Mouse (Mus musculus): ENCODE results near the gene Hhat. TPM values are rescaled to one million over a fixed set of nuclear protein-coding genes. Genes with fewer than 3 reads are reported as not detected.

Hhat gene
- polyA plus RNA-seq, 1 experiment from 2014 or later = 9.2 TPM

DNA sequence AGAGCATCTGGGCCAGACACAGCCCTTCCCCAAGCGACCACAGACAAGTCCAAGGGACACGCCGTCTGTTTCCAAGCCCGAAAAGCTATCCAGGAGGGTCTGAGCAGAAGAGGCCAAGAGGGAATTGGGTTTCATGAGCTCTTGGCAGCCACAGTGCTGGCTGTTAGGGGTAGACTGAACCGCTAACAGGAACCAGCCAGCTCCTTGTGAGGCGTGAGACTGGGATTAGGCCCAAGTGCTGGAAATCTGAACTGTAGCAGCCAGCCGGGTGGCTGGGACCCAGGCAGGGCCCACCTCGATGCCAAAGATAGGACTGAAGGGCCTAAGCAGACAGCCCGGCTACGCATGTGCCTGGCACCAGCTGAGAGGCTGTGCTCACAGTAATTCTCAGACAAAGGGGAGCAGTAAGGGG, 18.1 kb upstream of the Hhat start:
- WGBS = 89% methylated on average over 10 of the region's 10 CpGs
- H3K4me1 ChIP-seq (ENCODE audit: control insufficient read depth, insufficient read depth, low read length) = no peaks in the 10 kb centered on the region

GRCm38 (mm10) chr1:192786194-192786593, 15.2 kb upstream of the Hhat start:
- no peak for ATAC-seq (ENCODE audit: insufficient read depth, low FRiP score, low TSS enrichment)
- no peak overlapping the region for H3K27ac ChIP-seq (ENCODE audit: low read depth, low read length)
- no peak overlapping the region for H3K9ac ChIP-seq (ENCODE audit: low read length)

More for the DNA sequence above, 18.1 kb upstream of the Hhat start:
- ATAC-seq (ENCODE audit: insufficient read depth, low FRiP score, low TSS enrichment) (no peak), DNase-seq (ENCODE audit: low spot score) (no peak)
- Histone ChIP-seq H3K36me3 (ENCODE audit: control insufficient read depth, insufficient read depth, low read length) (no peaks in the 10 kb centered on the region), H3K27ac (ENCODE audit: low read depth, low read length) (no peak overlapping the region), H3K9me3 (ENCODE audit: control insufficient read depth, low read length) (no peaks in the 10 kb centered on the region), H3K4me3 (ENCODE audit: low read depth, low read length) (no peak overlapping the region), H3K4me2 (ENCODE audit: low read depth) (no peak overlapping the region), H3K9ac (ENCODE audit: low read length) (no peak overlapping the region), H3K27me3 (ENCODE audit: control insufficient read depth, insufficient read depth, low read length) (no peaks in the 10 kb centered on the region)

GRCm38 (mm10) chr1:192785046-192785961, 14.3 kb upstream of the Hhat start:
- no peak overlapping the region for H3K27ac ChIP-seq (ENCODE audit: low read depth, low read length)
- no peak overlapping the region for H3K4me2 ChIP-seq (ENCODE audit: low read depth)
- ATAC-seq (ENCODE audit: insufficient read depth, low FRiP score, low TSS enrichment) (no peak), DNase-seq (ENCODE audit: low spot score) (no peak)
- H3K27me3 ChIP-seq (ENCODE audit: control insufficient read depth, insufficient read depth, low read length) = no peaks in the 10 kb centered on the region
- no peak overlapping the region for H3K9ac ChIP-seq (ENCODE audit: low read length)
- no peaks in the 10 kb centered on the region for H3K36me3 ChIP-seq (ENCODE audit: control insufficient read depth, insufficient read depth, low read length)
- H3K4me3 ChIP-seq (ENCODE audit: low read depth, low read length) = no peak overlapping the region
- H3K9me3 ChIP-seq (ENCODE audit: control insufficient read depth, low read length) = no peaks in the 10 kb centered on the region
- H3K4me1 ChIP-seq (ENCODE audit: control insufficient read depth, insufficient read depth, low read length) = no peaks in the 10 kb centered on the region
- WGBS = 76% methylated on average over 17 of the region's 17 CpGs

More at GRCm38 (mm10) chr1:192786194-192786593, 15.2 kb upstream of the Hhat start:
- H3K4me2 ChIP-seq (ENCODE audit: low read depth) = no peak overlapping the region
- no peaks in the 10 kb centered on the region for H3K4me1 ChIP-seq (ENCODE audit: control insufficient read depth, insufficient read depth, low read length)
- H3K9me3 ChIP-seq (ENCODE audit: control insufficient read depth, low read length) = no peaks in the 10 kb centered on the region
- no peak overlapping the region for H3K4me3 ChIP-seq (ENCODE audit: low read depth, low read length)
- WGBS = 79% methylated on average over 1 of the region's 1 CpGs
- DNase-seq (ENCODE audit: low spot score) = no peak
- H3K36me3 ChIP-seq (ENCODE audit: control insufficient read depth, insufficient read depth, low read length) = no peaks in the 10 kb centered on the region
- no peaks in the 10 kb centered on the region for H3K27me3 ChIP-seq (ENCODE audit: control insufficient read depth, insufficient read depth, low read length)

GRCm38 (mm10) chr1:192784374-192784773, 13.4 kb upstream of the Hhat start:
- ATAC-seq (ENCODE audit: insufficient read depth, low FRiP score, low TSS enrichment) = peak; percentile 65; the same call in 1 of the 2 replicates
- H3K27ac ChIP-seq (ENCODE audit: low read depth, low read length) = no peak overlapping the region
- whole genome bisulfite sequencing = 31% methylated on average over 4 of the region's 4 CpGs
- no peaks in the 10 kb centered on the region for H3K27me3 ChIP-seq (ENCODE audit: control insufficient read depth, insufficient read depth, low read length)
- H3K36me3 ChIP-seq (ENCODE audit: control insufficient read depth, insufficient read depth, low read length) = no peaks in the 10 kb centered on the region
- no peak overlapping the region for H3K4me2 ChIP-seq (ENCODE audit: low read depth)
- no peak overlapping the region for H3K4me3 ChIP-seq (ENCODE audit: low read depth, low read length)
- no peaks in the 10 kb centered on the region for H3K4me1 ChIP-seq (ENCODE audit: control insufficient read depth, insufficient read depth, low read length)
- peak; percentile 57 for DNase-seq (ENCODE audit: low spot score)
- H3K9me3 ChIP-seq (ENCODE audit: control insufficient read depth, low read length) = no peaks in the 10 kb centered on the region
- H3K9ac ChIP-seq (ENCODE audit: low read length) = no peak overlapping the region

- no peaks in the 10 kb centered on the region for H3K27me3 ChIP-seq (ENCODE audit: control insufficient read depth, insufficient read depth, low read length)
- no peak for ATAC-seq (ENCODE audit: insufficient read depth, low FRiP score, low TSS enrichment)
Observed at GRCm38 (mm10) chr1:192781256-192781655, 10.2 kb upstream of the Hhat start.

DNA sequence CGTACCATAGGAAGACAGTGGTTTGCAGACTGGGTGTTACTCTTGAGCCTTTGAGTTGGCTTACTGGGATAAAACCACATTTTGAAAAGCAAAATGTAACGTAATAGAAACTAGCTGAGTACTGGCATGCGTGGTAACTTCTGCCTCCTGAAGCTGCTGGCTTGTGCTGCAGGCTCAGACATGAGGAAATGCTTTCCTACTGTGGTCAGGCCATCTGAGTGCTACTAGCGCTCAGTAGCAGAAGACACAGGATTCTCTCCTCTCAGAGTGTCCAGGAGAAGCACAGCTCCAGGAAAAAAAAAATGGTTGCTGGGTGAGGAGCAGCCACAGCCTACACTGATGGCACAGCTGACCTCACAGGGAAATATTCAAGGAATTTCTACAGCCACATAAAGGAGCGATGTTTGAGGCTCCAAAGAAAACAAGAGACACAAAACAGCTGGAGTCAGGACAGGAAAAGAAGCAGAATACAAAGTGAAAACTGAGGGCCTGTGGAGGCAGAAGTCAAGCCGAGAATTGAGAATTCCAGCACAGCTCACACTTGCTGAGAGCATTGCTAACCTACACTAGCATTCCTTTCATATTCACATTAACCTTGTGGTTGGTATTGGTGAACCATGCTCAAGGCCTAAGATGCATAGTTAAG, 8.0 kb upstream of the Hhat start:
- no peaks in the 10 kb centered on the region for H3K36me3 ChIP-seq (ENCODE audit: control insufficient read depth, insufficient read depth, low read length)
- H3K27ac ChIP-seq (ENCODE audit: low read depth, low read length) = no peak overlapping the region
- DNase-seq (ENCODE audit: low spot score) (no peak), ATAC-seq (ENCODE audit: insufficient read depth, low FRiP score, low TSS enrichment) (no peak)
- H3K4me2 ChIP-seq (ENCODE audit: low read depth) = no peak overlapping the region
- H3K9ac ChIP-seq (ENCODE audit: low read length) = no peak overlapping the region
- H3K9me3 ChIP-seq (ENCODE audit: control insufficient read depth, low read length) = no peaks in the 10 kb centered on the region
- H3K4me3 ChIP-seq (ENCODE audit: low read depth, low read length) = no peak overlapping the region
- H3K4me1 ChIP-seq (ENCODE audit: control insufficient read depth, insufficient read depth, low read length) = no peaks in the 10 kb centered on the region
- 49% methylated on average over 6 of the region's 6 CpGs for WGBS
- no peaks in the 10 kb centered on the region for H3K27me3 ChIP-seq (ENCODE audit: control insufficient read depth, insufficient read depth, low read length)

More at GRCm38 (mm10) chr1:192781256-192781655, 10.2 kb upstream of the Hhat start:
- no peaks in the 10 kb centered on the region for H3K36me3 ChIP-seq (ENCODE audit: control insufficient read depth, insufficient read depth, low read length)
- H3K27ac ChIP-seq (ENCODE audit: low read depth, low read length) = no peak overlapping the region
- no peak overlapping the region for H3K4me3 ChIP-seq (ENCODE audit: low read depth, low read length)
- no peaks in the 10 kb centered on the region for H3K9me3 ChIP-seq (ENCODE audit: control insufficient read depth, low read length)
- no peak overlapping the region for H3K4me2 ChIP-seq (ENCODE audit: low read depth)
- no peak overlapping the region for H3K9ac ChIP-seq (ENCODE audit: low read length)
- no peaks in the 10 kb centered on the region for H3K4me1 ChIP-seq (ENCODE audit: control insufficient read depth, insufficient read depth, low read length)
- no peak for DNase-seq (ENCODE audit: low spot score)

GRCm38 (mm10) chr1:192778206-192778605, 7.2 kb upstream of the Hhat start:
- Histone ChIP-seq H3K4me3 (ENCODE audit: low read depth, low read length) (no peak overlapping the region), H3K9me3 (ENCODE audit: control insufficient read depth, low read length) (no peaks in the 10 kb centered on the region), H3K4me2 (ENCODE audit: low read depth) (no peak overlapping the region), H3K36me3 (ENCODE audit: control insufficient read depth, insufficient read depth, low read length) (no peaks in the 10 kb centered on the region), H3K27me3 (ENCODE audit: control insufficient read depth, insufficient read depth, low read length) (no peaks in the 10 kb centered on the region), H3K9ac (ENCODE audit: low read length) (no peak overlapping the region), H3K27ac (ENCODE audit: low read depth, low read length) (no peak overlapping the region), H3K4me1 (ENCODE audit: control insufficient read depth, insufficient read depth, low read length) (no peaks in the 10 kb centered on the region)
- no peak for DNase-seq (ENCODE audit: low spot score)
- ATAC-seq (ENCODE audit: insufficient read depth, low FRiP score, low TSS enrichment) = no peak
- WGBS = 94% methylated on average over 4 of the region's 4 CpGs

DNA sequence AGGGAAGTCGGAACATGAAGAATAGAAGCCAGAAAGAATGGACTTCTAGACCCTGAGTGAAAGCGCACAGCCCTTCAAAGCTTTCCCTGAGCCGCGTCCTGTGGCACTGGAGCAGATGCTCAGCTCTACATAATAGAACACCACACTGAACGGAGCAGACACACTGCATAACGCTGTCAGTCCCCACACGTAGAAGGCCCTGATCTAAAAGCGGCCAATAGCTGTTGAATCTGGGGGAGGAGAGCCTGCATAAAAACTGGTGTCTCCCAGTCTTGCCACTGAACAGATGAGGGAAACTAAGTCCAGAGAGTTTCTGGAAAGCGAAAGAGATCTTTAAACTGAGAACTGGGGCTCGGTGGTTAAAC, 911 bp downstream of the Hhat start:
- Histone ChIP-seq H3K27me3 (ENCODE audit: control insufficient read depth, insufficient read depth, low read length) (no peaks in the 10 kb centered on the region), H3K27ac (ENCODE audit: low read depth, low read length) (peak overlapping the region; percentile 40), H3K36me3 (ENCODE audit: control insufficient read depth, insufficient read depth, low read length) (no peaks in the 10 kb centered on the region), H3K4me2 (ENCODE audit: low read depth) (peak overlapping the region; percentile 83), H3K9ac (ENCODE audit: low read length) (peak overlapping the region; percentile 83), H3K4me3 (ENCODE audit: low read depth, low read length) (peak overlapping the region; percentile 46; the same call in 1 of the 2 replicates), H3K4me1 (ENCODE audit: control insufficient read depth, insufficient read depth, low read length) (0 out of 2 replicates have a peak, but pooled peaks cover 3% of the 10 kb centered on the region), H3K9me3 (ENCODE audit: control insufficient read depth, low read length) (no peaks in the 10 kb centered on the region)
- DNase-seq (ENCODE audit: low spot score) = peak; percentile 60
- WGBS = 22% methylated on average over 10 of the region's 10 CpGs
- ATAC-seq (ENCODE audit: insufficient read depth, low FRiP score, low TSS enrichment) = peak; percentile 88

All from neural tube, embryonic 11.5 days (tissue).